Mouse (Mus musculus) MEL-GATA-1-ER (cell line): ENCODE results near the gene Setdb1.
A peak's percentile ranks its signal among the peaks of the same experiment; 100 is the strongest.

Source experiments
- DNase-seq: peaks from one replicate; pipeline ENCODE4 v3.0.0-alpha.2; 2012; ENCODE audit warnings: low read depth; ENCODE audit errors: extremely low read depth

Setdb1 gene

DNA sequence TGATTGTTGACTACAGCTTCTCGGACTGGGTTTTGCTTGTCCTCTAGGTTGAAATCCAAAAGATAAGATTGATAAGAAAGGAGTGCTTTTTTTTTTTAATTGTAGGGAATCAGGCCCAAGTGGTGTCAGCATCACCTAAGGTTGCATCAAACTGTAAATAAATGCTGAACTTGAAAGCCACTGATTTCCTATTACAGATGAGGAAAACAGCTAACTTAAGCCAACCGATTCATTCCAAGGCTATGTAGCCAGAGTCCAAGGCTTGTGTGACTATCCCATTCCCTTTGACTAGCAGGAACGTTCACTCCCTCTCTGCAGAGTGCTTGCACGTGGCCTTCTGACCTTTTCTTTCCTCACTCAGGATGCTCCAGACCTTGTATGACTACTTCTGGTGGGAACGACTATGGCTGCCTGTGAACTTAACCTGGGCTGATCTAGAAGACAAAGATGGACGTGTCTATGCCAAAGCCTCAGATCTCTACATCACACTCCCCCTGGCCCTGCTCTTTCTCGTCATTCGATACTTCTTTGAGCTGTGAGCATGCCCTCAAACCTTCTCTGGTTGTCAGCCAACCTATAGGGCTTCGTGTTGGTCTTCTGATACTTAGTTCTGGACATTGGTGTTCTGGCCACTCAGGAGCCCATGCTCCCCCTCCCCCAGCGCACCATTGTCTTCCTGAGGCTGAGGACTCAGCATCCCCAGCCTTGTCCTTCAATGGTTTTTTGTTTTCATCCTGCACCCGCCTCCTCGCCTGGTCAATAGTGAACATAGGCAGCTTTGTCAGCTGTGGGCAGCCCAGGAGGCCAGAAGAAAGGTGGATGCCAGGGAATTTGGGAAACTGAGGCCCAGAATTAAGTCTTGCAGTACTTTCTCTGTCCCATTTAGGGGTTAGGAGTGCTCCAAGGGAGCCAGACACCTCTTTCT is 37.0 kb downstream of the Setdb1 start:
- DNase-seq = no peak

DNA sequence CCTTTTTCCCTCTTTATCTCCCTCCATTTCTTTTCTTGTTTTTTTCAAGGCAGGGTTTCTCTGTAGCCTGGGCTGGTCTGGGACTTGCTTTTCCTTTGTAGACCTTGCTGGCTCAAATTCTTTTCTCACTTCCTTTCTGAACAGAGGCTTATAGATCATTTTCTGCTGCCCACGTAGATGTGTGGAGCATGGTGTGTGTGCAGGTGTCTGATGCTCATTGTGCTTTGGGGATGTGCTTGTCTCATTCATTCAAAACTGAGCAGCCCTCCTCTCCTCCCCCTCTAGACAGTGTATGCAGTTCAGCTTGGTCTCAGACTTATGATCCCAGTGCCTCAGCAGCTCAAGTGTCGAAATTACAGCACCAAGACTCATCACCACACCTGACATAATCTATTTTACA is 37.9 kb downstream of the Setdb1 start:
- no peak for DNase-seq

DNA sequence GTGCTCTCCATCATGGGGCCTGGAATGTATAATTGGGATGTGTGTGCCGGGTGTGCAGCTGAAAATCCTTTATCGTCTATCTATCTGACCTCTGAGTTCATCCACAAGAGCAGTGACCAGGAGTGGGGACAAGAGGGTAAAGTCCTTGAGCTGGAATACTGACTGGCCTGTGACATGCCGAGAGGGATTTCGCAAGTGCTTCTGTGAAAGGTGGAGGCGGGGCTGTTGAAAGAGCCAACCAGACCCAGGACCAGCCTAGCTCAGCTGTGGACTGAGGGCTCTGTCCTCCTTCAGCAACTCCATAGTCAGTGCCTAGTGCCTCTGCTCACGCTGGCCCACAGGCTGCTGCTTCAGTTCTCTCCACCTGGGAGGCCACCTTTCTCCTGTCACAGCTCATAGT is 38.5 kb downstream of the Setdb1 start:
- no peak for DNase-seq

DNA sequence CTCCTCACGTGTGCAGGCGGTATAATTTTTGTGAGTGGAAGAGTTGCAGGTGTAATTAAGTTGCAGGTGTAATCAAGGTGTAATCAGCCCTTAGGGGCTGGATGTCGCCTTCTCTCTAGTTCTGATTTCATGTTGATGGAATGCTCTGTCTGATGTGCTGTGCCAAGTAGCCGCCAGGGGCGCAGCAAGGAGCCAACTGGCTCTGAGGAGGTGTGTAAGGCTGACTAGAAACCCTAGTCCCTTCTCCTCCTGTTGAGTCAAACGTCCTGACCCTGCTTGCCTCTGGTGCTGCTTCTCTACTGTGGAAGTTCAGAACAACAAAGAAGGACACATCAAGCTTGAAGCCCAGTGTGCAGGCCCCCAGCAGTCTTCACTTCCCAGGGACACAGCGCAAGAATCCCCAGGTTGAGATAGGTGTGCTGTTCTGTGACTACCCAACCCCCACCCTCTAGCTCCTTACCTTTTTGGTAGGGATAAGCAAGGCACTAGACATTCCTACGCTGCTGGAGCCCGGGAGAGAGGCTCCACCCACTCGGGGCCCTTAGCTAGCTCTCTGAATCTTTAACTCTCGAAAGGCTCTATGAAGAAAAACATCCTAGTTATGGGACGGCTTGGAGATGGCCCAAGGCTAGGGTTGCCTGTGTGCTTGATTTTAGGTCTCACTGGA is 39.5 kb downstream of the Setdb1 start:
- peak; percentile 67 for DNase-seq

DNA sequence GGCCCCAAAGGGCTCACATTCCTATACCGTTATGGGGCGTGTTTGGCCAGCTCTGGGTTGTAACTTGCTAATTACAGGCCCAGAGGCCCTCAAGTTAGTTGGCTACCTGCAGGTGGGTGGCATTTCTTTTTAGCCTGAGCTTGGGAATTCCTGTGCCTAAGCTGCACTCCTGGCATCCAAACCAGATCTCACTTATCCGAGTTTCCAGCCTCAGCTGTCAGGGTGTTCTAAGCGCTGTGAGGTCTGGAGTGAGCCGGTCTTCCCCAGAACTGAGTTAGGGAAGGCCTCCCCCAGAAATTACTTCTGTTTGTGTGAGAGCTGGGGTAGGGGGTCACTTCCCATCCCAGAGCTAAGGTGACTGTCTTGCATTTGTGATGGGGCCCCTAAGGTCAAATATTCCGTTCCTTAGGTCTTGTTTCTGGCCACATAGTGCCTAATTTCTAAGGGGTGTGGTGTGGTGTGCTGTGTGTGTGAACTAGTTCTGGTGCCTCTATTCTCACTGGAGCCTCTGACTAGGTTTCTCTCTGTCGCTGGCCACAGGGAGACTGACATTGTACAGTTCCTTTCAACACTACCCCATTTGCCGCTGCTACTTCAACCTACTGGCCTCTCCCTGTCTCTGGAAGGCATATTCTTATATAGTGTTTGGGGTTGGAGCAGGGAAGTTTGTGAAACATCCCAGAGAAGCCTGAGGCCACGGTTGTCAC is 41.0 kb downstream of the Setdb1 start:
- peak; percentile 76 for DNase-seq

DNA sequence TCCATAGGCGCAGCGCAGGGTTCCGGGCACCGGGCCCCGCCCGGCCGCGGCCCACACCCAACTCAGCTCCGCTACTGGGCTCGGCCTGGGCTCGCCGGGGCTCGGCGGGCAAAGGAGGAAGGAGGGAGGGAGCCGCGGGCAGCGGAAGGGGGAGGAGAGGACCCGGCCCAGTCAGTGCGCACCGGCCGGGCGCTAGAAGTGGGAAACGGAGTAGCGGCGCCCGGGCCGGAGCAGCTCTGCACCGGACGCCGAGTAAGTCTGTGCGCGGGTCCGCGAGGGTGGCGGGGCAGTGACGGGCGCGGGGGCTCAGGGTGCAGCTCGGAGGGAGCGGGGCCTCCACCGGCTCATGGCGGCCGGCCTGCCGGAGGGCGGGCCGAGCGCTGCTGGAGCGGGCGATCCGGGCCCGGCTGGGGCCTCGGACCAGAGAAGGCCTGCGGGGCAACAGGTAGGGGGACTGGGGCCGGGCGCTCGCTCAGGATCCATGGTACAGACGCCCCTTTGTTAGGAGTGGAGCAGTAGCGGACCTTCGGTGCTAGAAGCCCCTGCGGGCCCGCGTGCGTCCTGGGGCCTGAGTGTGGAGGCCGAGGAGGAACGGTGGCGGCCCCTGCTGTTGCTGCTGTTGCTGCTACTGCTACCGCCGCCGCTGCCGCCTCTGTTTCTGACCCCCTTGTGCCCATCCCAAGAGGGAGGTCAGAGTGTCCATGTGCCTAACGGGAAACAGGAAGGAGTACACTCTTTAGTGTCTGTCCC is 41.7 kb downstream of the Setdb1 start:
- DNase-seq = peak; percentile 73

DNA sequence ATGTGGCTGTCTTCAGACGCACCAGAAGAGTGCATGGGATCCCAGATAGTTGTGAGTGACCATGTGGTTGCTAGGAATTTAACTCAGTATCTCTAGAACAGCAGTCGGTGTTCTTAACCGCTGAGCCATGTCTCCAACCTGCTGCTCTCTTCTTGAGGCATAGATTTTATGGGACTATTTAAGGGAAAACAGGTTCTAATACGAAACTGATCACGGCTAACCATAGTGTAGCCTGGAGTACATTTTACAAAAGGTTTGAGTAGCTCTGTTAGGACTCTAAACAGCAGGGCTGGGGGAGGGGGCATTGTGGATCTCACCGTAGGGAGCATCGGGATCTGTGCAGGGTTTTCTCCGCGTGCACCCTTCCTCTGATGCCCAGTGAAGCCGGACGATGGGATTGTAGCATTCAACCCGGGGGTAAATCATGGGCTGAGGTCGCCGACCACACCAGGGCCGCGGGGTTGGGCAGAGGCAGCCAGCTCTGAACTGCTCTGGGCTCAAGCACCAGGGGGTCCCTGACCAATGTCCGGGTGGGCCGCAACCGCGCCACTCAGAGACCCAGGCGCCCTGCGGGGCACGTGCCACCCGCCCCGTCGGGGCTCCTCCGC is 42.4 kb downstream of the Setdb1 start, which contains the start of gene Cers2:
Gene Cers2, plus strand, starts transcription at position 306 of the 608 bp plus-strand sequence.
- peak; percentile 61 for DNase-seq

DNA sequence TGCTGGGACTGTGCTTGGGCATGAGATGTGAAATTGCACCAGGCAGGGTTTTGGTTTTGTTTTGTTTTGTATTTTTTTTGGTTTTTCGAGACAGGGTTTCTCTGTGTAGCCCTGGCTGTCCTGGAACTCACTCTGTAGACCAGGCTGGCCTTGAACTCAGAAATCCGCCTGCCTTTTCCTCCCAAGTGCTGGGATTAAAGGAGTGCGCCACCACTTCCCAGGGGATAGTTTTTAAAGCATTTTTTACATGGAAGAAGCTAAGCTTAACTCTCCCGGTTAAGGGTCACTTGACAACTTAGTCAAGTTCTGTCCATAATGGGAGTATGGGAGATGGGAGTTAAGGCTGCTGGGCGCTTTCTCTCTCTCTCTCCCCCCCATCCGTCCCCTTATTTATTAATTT is 42.9 kb downstream of the Setdb1 start:
- no peak for DNase-seq

DNA sequence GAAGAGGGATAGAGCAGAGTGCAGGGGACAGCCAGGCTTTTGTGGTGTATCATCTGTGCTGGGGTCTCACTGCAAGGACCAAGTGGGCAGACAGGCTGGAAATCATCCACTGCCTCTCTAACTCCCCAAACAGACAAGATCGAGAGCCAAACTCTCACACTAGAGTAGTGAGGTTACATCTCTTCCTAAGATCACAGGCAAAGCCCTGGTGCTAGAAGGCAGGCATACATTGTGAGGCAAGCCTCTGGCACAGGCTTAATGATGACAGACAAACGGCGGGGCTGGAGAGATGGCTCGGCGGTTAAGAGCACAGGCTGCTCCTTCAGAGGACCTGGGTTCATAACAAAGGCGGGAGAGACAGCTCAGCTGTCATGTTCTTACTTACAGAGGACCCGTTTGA is 43.5 kb downstream of the Setdb1 start:
- DNase-seq = peak; percentile 82

DNA sequence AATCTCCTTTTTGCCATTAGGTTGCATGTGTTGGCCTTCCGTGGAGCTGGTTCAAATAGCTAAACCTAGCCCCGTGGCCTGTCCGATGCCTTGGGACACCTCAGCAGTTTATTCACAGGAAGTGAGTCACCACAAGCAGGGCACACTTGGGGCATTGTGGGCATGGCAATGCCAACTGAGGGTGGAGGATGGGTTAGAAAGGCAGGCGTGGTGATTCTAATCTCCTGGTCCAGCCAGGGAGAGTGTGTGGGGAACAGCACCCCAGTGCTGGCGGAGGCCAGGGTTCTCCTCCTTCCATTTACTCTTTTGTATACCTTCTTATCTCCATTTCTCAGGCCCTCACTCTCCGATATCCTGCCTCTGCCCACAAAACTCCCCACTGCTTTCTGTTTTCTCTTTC is 44.4 kb downstream of the Setdb1 start:
- DNase-seq = peak; percentile 99

DNA sequence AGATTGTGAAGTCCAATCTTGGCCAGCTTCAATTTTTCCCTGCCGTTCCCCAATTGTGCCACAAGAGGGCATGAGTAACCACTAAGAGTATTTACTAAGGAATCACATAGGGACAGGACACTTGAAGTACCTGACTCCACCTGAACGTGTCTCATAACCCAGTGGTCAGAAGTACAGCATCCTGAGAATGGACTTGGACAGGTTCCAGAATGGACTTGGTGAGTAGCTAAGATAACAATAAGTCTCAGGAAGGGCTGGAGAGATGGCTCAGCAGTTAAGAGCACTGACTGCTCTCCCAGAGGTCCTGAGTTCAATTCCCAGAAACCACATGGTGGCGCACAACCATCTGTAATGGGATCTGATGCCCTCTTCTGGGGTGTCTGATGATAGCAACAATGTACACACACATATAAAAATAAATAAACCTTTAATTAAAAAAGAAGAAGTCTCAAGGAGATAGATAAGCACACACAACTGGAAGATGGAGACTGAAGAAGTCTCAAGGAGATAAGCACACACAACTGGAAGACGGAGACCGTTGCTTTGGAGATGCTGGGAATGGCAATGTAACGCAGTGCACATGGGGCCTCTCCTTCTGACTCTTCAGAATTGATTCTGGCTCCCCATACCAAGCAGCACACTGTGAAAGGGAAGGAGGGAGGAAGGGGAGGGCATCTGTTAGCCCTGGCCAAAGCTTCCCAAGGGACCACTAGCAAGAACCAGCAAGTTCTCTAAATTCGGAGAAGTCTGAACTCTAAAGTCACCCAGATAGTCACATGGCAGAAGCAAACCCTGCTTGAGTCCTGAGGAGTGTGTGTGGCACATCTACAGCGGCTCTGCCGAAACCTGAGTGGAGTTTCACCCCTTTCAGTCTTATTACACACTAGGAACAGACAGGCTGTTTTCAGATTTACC is 45.8 kb downstream of the Setdb1 start:
- DNase-seq = peak; percentile 96

DNA sequence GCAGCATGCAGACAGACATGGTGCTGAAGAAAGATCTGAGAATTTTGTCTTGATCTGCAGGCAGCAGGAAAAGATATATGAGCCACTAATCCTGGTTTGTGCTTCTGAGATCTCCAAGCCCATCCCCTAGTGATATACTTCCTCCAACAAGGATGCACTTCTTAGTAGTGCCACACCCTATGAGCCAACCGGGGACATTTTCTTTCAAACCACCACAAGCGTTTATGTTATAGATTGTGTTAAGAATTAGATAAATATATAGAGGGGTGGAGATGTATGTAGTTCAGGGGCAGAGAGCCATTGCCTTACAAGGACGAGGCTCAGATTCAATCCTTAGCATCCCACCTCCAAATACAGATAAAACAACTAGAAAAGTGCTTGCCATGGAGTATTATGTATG is 46.5 kb downstream of the Setdb1 start:
- DNase-seq = peak; percentile 74

DNA sequence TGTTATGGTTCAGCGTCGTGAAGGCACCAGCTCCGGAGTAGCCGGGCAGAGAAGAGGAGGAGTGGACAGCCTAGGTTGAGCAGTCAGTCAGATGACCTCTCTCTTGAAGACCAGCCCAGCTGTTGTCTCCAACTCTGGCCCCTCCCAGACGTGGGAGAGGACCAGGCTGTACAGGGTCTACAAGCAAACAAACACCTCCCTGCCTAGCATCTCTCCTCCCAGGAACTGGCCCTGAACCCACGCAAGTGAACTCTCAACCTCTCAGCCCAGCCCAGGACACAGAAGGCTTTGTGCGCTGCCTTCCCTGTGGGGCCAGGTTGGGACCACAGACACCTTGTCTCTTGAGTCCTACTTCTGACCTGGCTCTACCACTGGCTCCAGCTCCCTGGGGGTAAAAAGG is 49.9 kb downstream of the Setdb1 start, which contains the start of gene Anxa9:
Gene Anxa9, minus strand, starts transcription at position 77 of the 400 bp plus-strand sequence.
- DNase-seq = no peak

DNA sequence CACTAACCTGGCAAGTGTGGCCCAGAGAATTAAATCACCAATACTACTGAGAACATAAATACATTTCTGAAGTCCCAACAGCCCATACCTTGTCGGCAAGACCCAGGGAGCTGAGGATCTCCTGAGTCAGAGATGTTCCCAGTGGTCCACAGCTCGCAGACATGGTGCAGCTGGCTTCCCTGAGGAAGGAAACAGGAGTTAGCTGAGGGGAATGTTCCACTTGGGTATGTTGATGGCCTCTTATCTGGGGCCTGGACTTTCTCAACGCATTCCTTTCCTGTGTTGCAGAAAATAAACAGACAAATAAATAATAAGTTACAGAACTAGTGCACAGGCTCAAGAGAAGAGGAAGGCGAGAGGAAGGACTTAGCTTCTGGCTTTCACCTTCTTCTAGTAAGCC is 50.8 kb downstream of the Setdb1 start:
- DNase-seq = no peak

DNA sequence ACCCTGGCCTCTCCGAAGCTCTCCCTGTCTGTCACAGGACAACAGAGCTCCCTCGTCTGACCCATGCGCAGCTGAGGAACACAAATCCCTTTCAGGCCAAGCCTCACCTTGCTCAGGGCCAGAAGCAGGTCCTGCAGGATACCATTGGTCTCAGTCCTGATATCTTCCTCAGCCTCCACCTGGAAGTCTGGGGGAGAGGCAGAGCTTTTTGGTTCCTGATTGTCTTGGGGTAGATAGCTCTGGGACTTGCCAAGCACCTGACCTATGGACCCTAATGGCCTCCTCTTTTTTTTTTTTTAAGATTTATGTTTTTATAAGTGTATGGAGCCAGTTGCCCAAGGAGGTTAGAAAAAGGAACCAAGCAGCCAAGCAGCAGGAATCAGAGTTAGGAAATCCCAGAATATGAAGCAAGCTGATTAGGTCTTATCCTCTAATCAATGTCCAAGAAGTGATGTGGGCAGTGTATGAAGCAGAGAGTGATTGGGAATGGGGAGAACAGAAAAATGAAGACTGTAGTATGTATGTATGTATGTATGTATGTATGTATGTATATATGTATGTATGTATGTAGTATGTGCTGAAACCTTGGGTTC is 55.7 kb downstream of the Setdb1 start:
- no peak for DNase-seq

DNA sequence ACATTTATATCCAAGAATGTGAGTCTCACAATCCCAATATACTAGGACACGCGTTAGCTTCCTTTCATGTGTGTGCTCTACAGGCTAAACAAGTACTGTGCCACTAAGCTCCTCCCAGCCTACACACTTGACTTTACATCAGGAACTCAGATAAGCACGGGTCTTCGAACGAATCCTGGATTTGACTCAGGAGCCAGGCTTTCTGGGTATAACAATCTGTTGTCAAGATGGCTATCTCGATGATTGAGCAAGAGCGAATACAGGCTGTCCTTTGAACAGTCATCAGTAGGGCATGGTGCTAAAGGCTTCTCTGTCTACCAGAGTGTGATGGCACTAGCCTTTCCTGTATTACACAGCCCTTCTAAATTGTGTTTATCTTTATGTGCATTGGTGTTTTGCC is 59.0 kb downstream of the Setdb1 start:
- DNase-seq = no peak

DNA sequence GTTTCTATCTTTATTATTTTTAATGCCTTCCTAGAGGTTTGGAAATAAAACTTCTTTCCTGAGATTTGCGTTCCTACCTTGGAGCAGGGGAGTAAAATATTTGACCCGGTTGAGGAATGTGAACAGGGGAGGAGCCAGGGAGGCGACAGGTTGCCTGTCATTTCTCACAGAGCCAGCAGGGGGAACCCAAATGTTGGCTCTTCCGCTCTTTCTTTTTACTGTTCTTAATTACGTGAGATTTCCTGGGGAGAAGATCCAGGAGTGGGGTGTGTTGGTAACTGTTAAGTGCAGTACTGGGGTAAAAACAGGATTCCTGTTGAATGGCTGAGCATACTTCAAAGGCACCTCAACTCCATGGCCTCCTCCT is 60.9 kb downstream of the Setdb1 start:
- DNase-seq = no peak

DNA sequence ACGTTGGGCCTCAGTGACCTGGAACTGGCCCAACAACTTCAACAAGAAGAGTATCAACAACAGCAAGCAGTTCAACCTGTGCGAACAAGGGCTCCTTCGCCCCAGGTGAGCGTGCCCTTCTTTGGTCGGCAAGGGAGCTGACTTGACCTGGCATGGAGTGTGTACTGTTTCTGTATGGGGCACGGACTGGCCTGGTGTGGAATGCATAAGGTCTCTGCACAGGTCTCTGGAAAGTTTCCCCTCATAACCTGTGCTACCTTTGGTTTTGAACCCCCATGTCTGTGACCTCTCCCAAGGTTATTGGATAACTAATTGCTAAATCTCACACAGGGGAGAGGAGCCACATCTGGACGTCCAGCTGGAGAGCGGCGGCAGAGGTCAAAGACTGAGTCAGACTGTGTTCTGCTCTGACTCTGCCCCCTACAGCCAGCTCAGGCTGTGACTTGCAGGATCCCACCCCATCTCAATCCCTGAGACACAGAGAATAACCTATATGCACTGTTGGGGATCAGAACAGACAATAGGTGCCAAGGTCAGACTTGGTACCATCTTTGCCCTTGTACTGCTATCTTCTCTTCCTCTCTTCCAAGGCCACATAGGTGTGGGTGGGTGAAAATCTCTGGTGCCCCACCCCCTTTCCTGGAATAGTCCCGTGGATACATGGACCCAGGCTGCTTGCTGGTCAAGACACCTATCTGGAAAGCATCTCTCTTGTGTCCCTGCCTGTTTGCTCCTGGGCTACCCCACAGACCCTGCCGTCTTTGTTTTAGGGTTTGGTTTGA is 61.5 kb downstream of the Setdb1 start:
- DNase-seq = no peak

DNA sequence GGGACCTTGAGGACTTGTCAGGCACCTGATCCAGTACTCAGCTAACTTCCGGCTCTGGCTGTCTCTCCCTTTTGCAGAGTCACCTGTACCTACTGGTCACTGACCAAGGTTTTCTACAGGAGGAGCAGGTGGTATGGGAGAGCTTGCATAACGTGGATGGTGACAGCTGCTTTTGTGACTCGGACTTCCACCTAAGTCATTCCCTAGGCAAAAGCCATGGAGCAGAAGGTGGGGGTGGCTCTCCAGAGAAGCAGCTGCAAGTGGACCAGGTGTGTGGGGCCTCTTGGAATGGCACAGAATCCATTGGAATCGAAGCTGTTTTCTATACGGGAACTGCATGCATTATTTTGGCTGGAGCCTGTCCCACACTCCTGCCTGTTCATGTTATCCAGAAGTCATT is 62.3 kb downstream of the Setdb1 start:
- no peak for DNase-seq
